Mouse (Mus musculus) MEL (cell line): ENCODE measurements around the gene Camta1.

Source experiments
- ETS1 ChIP-seq: IDR thresholded peaks from 2 replicates; pipeline ENCODE4 v1.6.1; 2012; ENCODE audit warnings: low read depth, mild to moderate bottlenecking, inconsistent platforms, low read length, improper control_type of control experiment, moderate library complexity
- NELFE ChIP-seq: IDR thresholded peaks from 2 replicates; pipeline ENCODE4 v1.6.1; 2011; ENCODE audit warnings: low read depth, low read length, improper control_type of control experiment
- POLR2A ChIP-seq, 2 experiments: IDR thresholded peaks; 2 replicates each; pipeline ENCODE4 v1.6.1; 2011 to 2012; ENCODE audit warnings: low read length in 2 of 2, mild to moderate bottlenecking in 2 of 2, control low read depth in 1 of 2, improper control_type of control experiment in 1 of 2, low read depth in 1 of 2, moderate library complexity in 1 of 2; ENCODE audit not compliant: control insufficient read depth in 1 of 2, insufficient read depth in 1 of 2, poor library complexity in 1 of 2
- SMC3 ChIP-seq: IDR thresholded peaks from 2 replicates; pipeline ENCODE4 v1.6.1; 2011; ENCODE audit warnings: low read depth, low read length, improper control_type of control experiment
- ZMIZ1 ChIP-seq: IDR thresholded peaks from 2 replicates; pipeline ENCODE4 v1.6.1; 2012; ENCODE audit warnings: low read depth, mild to moderate bottlenecking, inconsistent platforms, low read length, improper control_type of control experiment, moderate library complexity
- ZNF384 ChIP-seq: IDR thresholded peaks from 2 replicates; pipeline ENCODE4 v1.6.1; 2012; ENCODE audit warnings: low read depth, mild to moderate bottlenecking, inconsistent platforms, low read length, improper control_type of control experiment

DNA sequence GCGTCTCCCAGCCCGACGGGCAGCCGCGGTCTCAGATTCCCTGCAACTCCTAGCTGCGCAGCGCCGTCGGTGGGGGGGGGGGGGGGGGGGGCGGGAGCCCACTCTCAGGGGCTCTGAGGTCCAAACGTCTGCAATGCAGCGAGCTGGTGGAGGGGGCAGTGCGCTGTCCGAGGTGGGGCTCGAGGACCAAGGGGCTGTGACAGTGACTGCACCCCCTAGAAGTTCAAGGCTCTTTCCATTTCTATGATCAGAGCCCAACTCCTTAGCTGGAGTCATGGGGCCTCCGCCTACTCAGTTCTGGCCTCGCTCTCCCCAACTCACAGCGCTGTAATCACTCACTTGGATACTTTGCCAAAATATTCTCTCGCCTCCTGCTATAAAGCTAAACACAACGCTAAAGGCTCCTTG is 752.8 kb downstream of the Camta1 start:
- TF ChIP-seq ZMIZ1 (no peak), NELFE (no peak), ETS1 (no peak), SMC3 (no peak), ZNF384 (no peak), POLR2A (IDR thresholded peaks at IDR 0.05; ENCODE audit: control insufficient read depth in 1 of 2, insufficient read depth in 1 of 2, low read depth in 1 of 2, low read length in 2 of 2, poor library complexity in 1 of 2) (no peak)
